In genomic region chr7:118113541-118114297, GRCm38 (mm10) we compare ENCODE assay signal across 10 mouse cellular contexts. TPM values are rescaled to one million over a fixed set of nuclear protein-coding genes. Genes with fewer than 3 reads are reported as not detected.
A peak's percentile ranks its signal among the peaks of the same experiment; 100 is the strongest.
DNase-seq lines count a peak whose midpoint lies in the region; ATAC-seq and TF ChIP-seq lines count a peak whose summit lies in the region.
"Had no signal": no experiment of that assay in that cellular context is flagged by ENCODE, and none has a peak within 500 bp of the region (broad histone marks: within the 10 kb centered on the region; RNA-seq: fewer than 3 reads in every experiment).

No protein-coding gene starts in this region.

- no peak overlapping the region for H3K27ac ChIP-seq in heart, embryonic 14.5 days (replicated peaks in 1 of 2; ENCODE audit: control insufficient read depth in 1 of 2, insufficient read depth in 1 of 2, low read depth in 2 of 2, low read length in 2 of 2)
- H3K27ac ChIP-seq in bone marrow, adult 2 months (ENCODE audit: control insufficient read depth, insufficient read depth, low read depth, low read length, poor library complexity), result no peak overlapping the region
- H3K27ac ChIP-seq in hindbrain, embryonic 16.5 days (ENCODE audit: low read depth, low read length), result no peak overlapping the region
- no peak overlapping the region for H3K27ac ChIP-seq in midbrain, embryonic 14.5 days (replicated peaks; ENCODE audit: low read depth, low read length)

- no peaks in the 10 kb centered on the region for H3K27me3 ChIP-seq in heart, embryonic 14.5 days (ENCODE audit: control insufficient read depth, insufficient read depth, low read length)
- H3K27me3 ChIP-seq in hindbrain, embryonic 16.5 days (replicated peaks; ENCODE audit: control insufficient read depth, insufficient read depth, low read length), result no peaks in the 10 kb centered on the region
- H3K27me3 ChIP-seq in midbrain, embryonic 14.5 days (ENCODE audit: control insufficient read depth, insufficient read depth, low read length), result no peaks in the 10 kb centered on the region

- H3K9me3 ChIP-seq in heart, embryonic 14.5 days (ENCODE audit: control insufficient read depth, low read length), result no peaks in the 10 kb centered on the region
- no peaks in the 10 kb centered on the region for H3K9me3 ChIP-seq in hindbrain, embryonic 16.5 days (ENCODE audit: control insufficient read depth, low read length)
- no peaks in the 10 kb centered on the region for H3K9me3 ChIP-seq in midbrain, embryonic 14.5 days (ENCODE audit: control insufficient read depth, low read length)

- TF ChIP-seq CTCF in bone marrow, adult 2 months (IDR thresholded peaks at IDR 0.05; ENCODE audit: control insufficient read depth, insufficient read depth, low read length), result no peak

- no peak for DNase-seq in heart, postnatal 4 days
- no peak for DNase-seq in midbrain, embryonic 14.5 days
- DNase-seq in ovary, postnatal 10 days (ENCODE audit: low spot score), result no peak
- DNase-seq in cerebellum, adult 8-10 months, result no peak
- DNase-seq in urinary bladder, postnatal 10 days (ENCODE audit: low spot score), result no peak
- DNase-seq: cerebellum, adult 9-11 months; right cerebral cortex, postnatal 4 days had no signal

- WGBS in heart, embryonic 14.5 days, result 63% methylated on average over 5 of the region's 5 CpGs
- 49% methylated on average over 5 of the region's 5 CpGs for WGBS in bone marrow, adult 2 months
- 77% methylated on average over 5 of the region's 5 CpGs for WGBS in hindbrain, embryonic 16.5 days
- WGBS in midbrain, embryonic 14.5 days, result 82% methylated on average over 5 of the region's 5 CpGs

- H3K4me1 ChIP-seq in heart, embryonic 14.5 days (ENCODE audit: control insufficient read depth in 2 of 2, insufficient read depth in 2 of 2, low read length in 2 of 2), result peaks cover 0 to 45% of the 10 kb centered on the region in 2 experiments
- peaks cover 8% of the 10 kb centered on the region for H3K4me1 ChIP-seq in bone marrow, adult 2 months (ENCODE audit: control insufficient read depth, insufficient read depth, low read length)
- H3K4me1 ChIP-seq in hindbrain, embryonic 16.5 days (ENCODE audit: control insufficient read depth, insufficient read depth, low read depth, low read length), result peaks cover 44% of the 10 kb centered on the region
- peaks cover 42% of the 10 kb centered on the region for H3K4me1 ChIP-seq in midbrain, embryonic 14.5 days (ENCODE audit: control insufficient read depth, insufficient read depth, low read length)

- H3K9ac ChIP-seq in heart, embryonic 14.5 days (ENCODE audit: low read length), result peak overlapping the region; percentile 100
- H3K9ac ChIP-seq in hindbrain, embryonic 16.5 days (ENCODE audit: low read depth, low read length), result no peak overlapping the region
- H3K9ac ChIP-seq in midbrain, embryonic 14.5 days (replicated peaks; ENCODE audit: low read length), result no peak overlapping the region

- no peak for TF ChIP-seq POLR2A in bone marrow, adult 2 months (IDR thresholded peaks at IDR 0.05; ENCODE audit: borderline replicate concordance, control insufficient read depth, low read depth, low read length)

- peaks cover 69% of the 10 kb centered on the region for H3K36me3 ChIP-seq in heart, embryonic 14.5 days (ENCODE audit: control insufficient read depth, insufficient read depth, low read length)
- peaks cover 24% of the 10 kb centered on the region for H3K36me3 ChIP-seq in hindbrain, embryonic 16.5 days (ENCODE audit: control insufficient read depth, insufficient read depth, low read length)
- peaks cover 70% of the 10 kb centered on the region for H3K36me3 ChIP-seq in midbrain, embryonic 14.5 days (ENCODE audit: control insufficient read depth, insufficient read depth, low read length)

- peak overlapping the region; percentile 13 to 94; a peak in 3 of 4 replicates for H3K4me3 ChIP-seq in heart, embryonic 14.5 days (ENCODE audit: control insufficient read depth in 1 of 2, insufficient read depth in 1 of 2, low read depth in 1 of 2, low read length in 2 of 2)
- peak overlapping the region; percentile 22 for H3K4me3 ChIP-seq in bone marrow, adult 2 months (replicated peaks; ENCODE audit: control insufficient read depth, low read depth, low read length)
- peak overlapping the region; percentile 86; the same call in 1 of the 2 replicates for H3K4me3 ChIP-seq in hindbrain, embryonic 16.5 days (ENCODE audit: low read length)
- H3K4me3 ChIP-seq in midbrain, embryonic 14.5 days (replicated peaks; ENCODE audit: low read depth, low read length), result peak overlapping the region; percentile 97

- no peak for ATAC-seq in heart, embryonic 14.5 days (ENCODE audit: insufficient number of reproducible peaks, insufficient read depth, low FRiP score, low read depth)
- no peak for ATAC-seq in hindbrain, embryonic 16.5 days
- ATAC-seq in midbrain, embryonic 14.5 days (ENCODE audit: low FRiP score, low TSS enrichment), result no peak

- peak overlapping the region; percentile 97 for H3K4me2 ChIP-seq in heart, embryonic 14.5 days (ENCODE audit: low read length)
- H3K4me2 ChIP-seq in hindbrain, embryonic 16.5 days (ENCODE audit: low read length), result peak overlapping the region; percentile 96
- peak overlapping the region; percentile 98 for H3K4me2 ChIP-seq in midbrain, embryonic 14.5 days (ENCODE audit: low read length)

RNA-seq across cellular contexts. Expression of gene Rps15a, which starts 2.3 kb away (rescaled TPM):
- 475 and 566 TPM in 2 replicates for polyA plus RNA-seq in heart, embryonic 14.5 days (2014; fragmentation: Nextera tagmentation; extraction: Ambion mirVana)
- total RNA-seq in heart, postnatal 4 days (2021), result 100 to 1,000 TPM; 905 to 908 TPM
- 986 and 1,535 TPM in 2 replicates for polyA plus RNA-seq in bone marrow, adult 2 months (2011; ENCODE audit: insufficient read depth, insufficient read length, low replicate concordance, missing spikeins)
- polyA plus RNA-seq in hindbrain, embryonic 16.5 days (2015; fragmentation: Nextera tagmentation; extraction: Ambion mirVana), result 313 and 317 TPM in 2 replicates
- polyA plus RNA-seq in midbrain, embryonic 14.5 days (2014; fragmentation: Nextera tagmentation; extraction: Ambion mirVana), result 492 and 536 TPM in 2 replicates

RNA-seq across cellular contexts. Expression of gene Arl6ip1, which starts 15.7 kb away (rescaled TPM):
- 232 and 268 TPM in 2 replicates for polyA plus RNA-seq in heart, embryonic 14.5 days (2014; fragmentation: Nextera tagmentation; extraction: Ambion mirVana)
- 10 to 100 TPM; 71.5 to 81.9 TPM for total RNA-seq in heart, postnatal 4 days (2021)
- 130 and 142 TPM in 2 replicates for polyA plus RNA-seq in bone marrow, adult 2 months (2011; ENCODE audit: insufficient read depth, insufficient read length, low replicate concordance, missing spikeins)
- 497 and 635 TPM in 2 replicates for polyA plus RNA-seq in hindbrain, embryonic 16.5 days (2015; fragmentation: Nextera tagmentation; extraction: Ambion mirVana)
- 397 and 417 TPM in 2 replicates for polyA plus RNA-seq in midbrain, embryonic 14.5 days (2014; fragmentation: Nextera tagmentation; extraction: Ambion mirVana)

Comparison
In these comparisons a context has a peak if more than half of its experiments do, and no peak if none do; other contexts are left out.
1. H3K4me3 ChIP-seq: peak in every context shown above with its lines; median percentile 97 in midbrain, embryonic 14.5 days; 86 in hindbrain, embryonic 16.5 days; 54 in heart, embryonic 14.5 days; 22 in bone marrow, adult 2 months.